Mouse (Mus musculus): ENCODE data around the gene Zswim3.
A peak's percentile ranks its signal among the peaks of the same experiment; 100 is the strongest.
"Not testable (repeated sequence)": the region's sequence is repeated elsewhere in the genome, so short reads cannot be mapped to it uniquely, and the experiment has no call there.

Gene Zswim3

DNA sequence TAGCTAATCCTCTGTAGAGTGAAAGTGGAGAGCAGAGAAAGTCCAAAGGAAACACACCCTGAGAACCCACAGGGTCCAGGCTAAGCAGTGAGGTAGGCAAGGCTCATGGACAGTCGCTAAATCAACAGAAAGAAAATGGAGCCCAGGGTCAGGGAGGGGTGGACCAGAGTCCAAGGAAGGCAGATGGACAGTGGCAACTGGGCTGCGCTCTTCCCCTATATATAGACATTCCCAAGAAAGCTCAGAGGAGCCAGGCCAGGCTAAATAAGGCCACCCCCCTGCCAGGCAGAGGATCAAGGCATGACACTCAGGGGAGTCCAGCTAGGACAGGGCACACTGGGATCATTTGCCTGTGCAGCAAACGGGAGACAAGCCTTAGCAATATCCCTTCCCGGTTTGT is 23.0 kb upstream of the Zswim3 start:
- DNase-seq (ENCODE audit: low spot score in 2 of 2), result no peak

DNA sequence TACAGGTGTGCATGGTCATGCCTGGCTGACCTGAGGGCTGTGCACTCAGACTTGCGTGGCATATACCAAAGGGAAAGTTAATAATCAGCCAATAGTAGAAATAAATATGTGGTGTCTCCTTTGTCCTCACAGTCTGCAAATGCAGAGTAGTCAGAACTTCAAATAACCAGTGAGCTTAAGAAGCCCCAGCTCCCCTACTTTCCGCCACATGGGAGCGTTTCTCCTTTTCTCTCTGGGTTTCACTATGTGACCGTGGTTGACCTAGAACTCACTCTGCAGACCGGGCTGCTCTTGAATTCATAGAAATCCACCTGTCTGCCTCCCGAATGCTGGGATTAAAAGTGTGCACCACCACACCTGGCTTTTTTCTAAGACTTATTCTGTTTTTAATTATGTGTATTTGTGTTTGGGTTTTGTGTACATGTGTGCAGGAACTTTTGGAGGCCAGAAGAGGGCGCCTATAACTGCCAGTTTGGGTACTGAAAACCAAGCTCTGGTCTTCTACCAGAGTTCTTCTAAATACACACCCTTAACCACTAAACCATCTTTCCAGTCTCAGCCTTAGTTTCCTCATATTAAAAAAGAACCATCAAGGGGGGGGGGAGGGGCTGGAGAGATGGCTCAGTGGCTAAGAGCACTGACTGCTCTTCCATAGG is 20.8 kb upstream of the Zswim3 start:
- no peak for DNase-seq (ENCODE audit: low spot score in 2 of 2)

- DNase-seq (ENCODE audit: low spot score in 2 of 2), result no peak
Observed at GRCm38 (mm10) chr2:164784869-164785420, 20.0 kb upstream of the Zswim3 start.

GRCm38 (mm10) chr2:164785481-164786387 is 19.2 kb upstream of the Zswim3 start, which contains the start of gene Snx21:
Gene Snx21 (plus strand): TSS chr2:164785823.
- DNase-seq (ENCODE audit: low spot score in 2 of 2), result peak; percentile 82 to 85

GRCm38 (mm10) chr2:164786388-164786885 is 18.5 kb upstream of the Zswim3 start:
- no peak for DNase-seq (ENCODE audit: low spot score in 2 of 2)

DNA sequence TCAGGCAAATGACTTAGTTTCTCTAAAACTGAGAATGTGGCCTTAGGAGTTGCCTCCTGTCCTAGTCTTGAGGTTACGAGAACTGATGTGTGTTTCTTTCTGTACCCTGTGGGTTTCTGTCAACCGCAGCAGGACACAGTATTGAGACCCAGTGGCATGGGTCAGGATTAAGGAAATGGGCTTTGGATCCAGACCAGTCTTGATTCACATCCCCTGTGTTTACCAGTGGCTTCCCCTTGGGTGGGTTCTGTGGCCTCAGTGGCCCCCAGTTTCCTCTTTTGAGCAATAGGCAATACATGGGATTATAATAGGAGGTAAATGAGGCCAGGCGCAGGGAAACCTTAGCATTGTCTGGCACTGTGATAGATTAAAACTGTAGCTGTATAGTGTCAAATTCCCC is 17.9 kb upstream of the Zswim3 start:
- DNase-seq (ENCODE audit: low spot score in 2 of 2), result no peak

- no peak for DNase-seq (ENCODE audit: low spot score in 2 of 2)
Observed at GRCm38 (mm10) chr2:164787779-164788178, 17.1 kb upstream of the Zswim3 start.

- no peak for DNase-seq (ENCODE audit: low spot score in 2 of 2)
Observed at GRCm38 (mm10) chr2:164788411-164788810, 16.5 kb upstream of the Zswim3 start.

GRCm38 (mm10) chr2:164790451-164790850 is 14.4 kb upstream of the Zswim3 start:
- no peak for DNase-seq (ENCODE audit: low spot score in 2 of 2)

DNA sequence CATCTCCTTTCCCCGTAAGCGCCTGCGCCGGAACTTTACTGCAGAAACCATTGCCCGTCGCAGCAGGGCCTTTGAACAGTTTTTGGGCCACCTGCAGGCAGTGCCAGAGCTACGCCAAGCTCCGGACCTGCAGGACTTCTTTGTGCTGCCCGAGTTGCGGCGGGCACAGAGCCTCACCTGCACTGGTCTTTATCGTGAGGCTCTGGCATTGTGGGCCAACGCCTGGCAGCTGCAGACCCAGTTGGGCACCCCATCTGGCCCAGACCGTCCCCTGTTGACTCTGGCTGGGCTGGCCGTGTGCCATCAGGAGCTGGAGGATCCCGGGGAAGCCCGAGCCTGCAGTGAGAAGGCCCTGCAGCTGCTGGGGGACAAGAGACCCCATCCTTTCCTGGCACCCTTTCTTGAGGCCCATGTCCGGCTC is 13.0 kb upstream of the Zswim3 start:
- no peak for DNase-seq (ENCODE audit: low spot score in 2 of 2)

DNA sequence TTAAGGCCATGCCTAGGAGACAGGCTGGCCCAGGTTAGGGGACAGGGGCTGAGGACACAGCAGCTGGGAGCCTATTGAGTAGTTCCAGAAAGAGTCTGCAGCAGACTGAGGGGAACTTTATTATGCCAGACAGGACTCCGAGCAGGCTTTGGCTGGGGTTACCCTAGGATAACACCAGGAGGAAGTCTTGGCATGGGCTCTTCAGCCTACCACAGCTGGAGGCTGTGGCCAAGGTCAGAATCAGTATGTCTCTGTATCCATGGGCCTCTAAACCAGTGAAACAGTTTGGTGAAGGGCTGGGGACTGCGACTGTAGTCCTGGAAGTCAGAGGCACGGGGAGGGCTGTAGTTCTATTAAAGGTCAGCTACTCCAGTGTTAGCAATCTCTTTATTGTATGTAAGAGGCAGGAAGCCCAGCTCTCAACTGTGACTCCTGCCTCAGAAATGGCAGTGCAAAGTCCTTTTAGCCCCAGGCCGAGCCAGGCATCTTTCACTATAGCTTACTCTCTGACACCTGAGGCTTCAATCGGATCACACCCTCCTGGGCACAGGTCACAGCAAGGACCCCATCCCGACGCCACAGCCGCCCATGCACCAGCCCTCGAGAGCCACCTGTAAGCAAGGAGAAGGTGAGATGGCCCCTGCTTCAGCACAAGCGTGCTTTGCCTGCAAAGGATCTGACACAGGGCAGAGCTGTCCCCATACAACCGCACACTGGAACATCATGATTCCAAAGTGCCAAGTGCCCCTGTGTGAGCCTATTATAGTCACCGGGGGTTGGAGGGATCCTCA is 12.3 kb upstream of the Zswim3 start:
- no peak for DNase-seq (ENCODE audit: low spot score in 2 of 2)

DNA sequence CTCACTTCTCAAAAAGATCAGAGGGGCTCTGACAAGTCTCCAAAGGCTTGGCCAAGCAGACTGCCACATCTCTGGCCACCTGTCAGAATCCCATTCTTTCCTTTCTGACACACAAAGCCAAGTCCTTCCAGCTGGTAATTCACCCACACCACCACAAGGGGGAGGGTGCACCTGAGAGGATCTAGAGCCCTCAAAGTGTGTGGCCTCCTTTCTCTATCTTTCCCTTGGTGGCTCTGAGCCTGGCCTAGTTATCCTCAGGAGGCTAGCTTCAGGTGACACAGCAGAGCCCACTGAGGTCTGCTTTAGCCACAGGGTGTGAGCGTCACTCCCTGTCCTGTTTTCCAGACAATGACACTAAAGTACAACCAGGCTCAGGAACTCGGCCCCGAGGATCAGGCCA is 11.7 kb upstream of the Zswim3 start:
- no peak for DNase-seq (ENCODE audit: low spot score in 2 of 2)

DNA sequence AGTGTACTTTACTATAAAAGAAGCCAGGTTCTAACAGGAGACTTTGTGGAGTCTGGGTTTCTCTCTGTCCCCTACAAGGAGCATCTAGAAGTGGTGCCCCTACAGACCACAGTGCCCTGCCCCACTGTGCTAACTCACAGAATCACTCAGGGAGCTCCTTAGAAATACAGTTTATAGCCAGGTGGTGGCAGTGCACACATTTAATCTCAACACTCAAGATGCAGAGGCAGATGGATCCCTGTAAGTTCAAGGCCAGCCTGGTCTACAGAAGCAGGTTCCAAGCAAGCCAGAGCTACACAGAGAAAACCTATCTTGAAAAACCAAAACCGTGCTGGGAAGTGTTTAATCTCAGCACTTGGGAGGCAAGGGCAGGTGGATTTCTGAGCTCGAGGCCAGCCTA is 11.1 kb upstream of the Zswim3 start:
- DNase-seq (ENCODE audit: low spot score in 2 of 2), result no peak

GRCm38 (mm10) chr2:164794293-164794692 is 10.6 kb upstream of the Zswim3 start:
- peak; percentile 71 to 74 for DNase-seq (ENCODE audit: low spot score in 2 of 2)

GRCm38 (mm10) chr2:164795868-164796267 is 9.0 kb upstream of the Zswim3 start:
- no peak for DNase-seq (ENCODE audit: low spot score in 2 of 2)

GRCm38 (mm10) chr2:164798554-164798953 is 6.3 kb upstream of the Zswim3 start:
- not testable (repeated sequence) for DNase-seq (ENCODE audit: low spot score in 2 of 2)

DNA sequence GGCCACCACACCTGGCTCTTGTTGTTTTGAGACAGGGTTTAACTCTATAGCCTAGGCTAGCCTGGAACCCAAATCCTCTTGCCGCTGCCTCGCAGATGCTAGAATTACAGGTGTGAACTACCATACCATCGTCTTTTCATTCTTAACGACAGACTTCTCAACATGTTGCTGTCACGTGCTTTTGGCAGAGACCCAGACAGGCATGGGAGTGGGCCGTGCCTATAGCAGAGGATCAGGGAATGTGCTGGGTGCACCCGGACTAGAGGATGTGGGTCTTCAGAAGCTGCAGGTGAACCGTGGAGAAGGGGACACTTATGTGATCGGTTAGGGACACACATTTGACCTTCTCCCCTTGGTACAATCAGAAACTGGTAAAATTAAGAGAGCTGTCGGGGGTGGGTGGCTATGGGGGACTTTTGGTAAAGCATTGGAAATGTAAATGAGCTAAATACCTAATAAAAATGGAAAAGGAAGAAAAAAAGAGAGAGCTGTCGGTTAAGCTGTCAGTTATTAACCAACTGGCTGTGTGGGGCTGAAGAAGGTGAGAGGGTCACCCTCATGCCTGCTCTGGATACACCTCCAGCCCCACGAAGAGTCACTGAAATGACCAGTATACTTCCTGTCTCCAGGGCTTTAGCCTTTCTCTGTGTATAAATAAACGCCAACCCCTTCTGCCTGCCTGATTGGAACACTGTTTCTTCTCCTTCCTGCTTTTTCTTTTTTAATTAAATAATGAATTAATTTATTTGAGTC is 4.5 kb upstream of the Zswim3 start:
- DNase-seq (ENCODE audit: low spot score in 2 of 2), result no peak

- DNase-seq (ENCODE audit: low spot score in 2 of 2), result no peak
Observed at GRCm38 (mm10) chr2:164803201-164803920, 1.5 kb upstream of the Zswim3 start.

DNA sequence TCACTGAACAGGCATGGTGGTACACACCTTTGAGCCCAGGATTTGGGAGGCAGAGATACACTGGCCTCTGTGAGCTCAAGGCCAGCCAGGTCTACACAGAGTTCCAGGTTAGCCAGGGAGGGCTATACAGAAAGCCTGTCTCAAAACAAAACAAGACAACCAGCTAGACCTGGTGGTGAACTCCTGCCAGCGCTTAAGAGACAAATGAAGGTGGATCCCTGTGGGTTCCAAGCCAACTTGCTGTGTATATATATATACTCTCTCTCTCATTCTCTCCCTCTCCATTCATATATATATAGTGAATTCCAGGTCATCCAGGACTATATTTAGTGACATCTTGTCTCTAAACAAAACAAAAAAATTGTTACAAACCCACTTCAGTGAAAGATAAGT is 981 bp upstream of the Zswim3 start:
- DNase-seq (ENCODE audit: low spot score in 2 of 2), result no peak

- DNase-seq (ENCODE audit: low spot score in 2 of 2), result no peak
Observed at GRCm38 (mm10) chr2:164805332-164805718, 427 bp downstream of the Zswim3 start.
